Mouse (Mus musculus) stomach, embryonic 14.5 days (tissue): Measurements from ENCODE around the gene Trappc12. TPM values are rescaled to one million over a fixed set of nuclear protein-coding genes. Genes with fewer than 3 reads are reported as not detected.

Experiments
- ATAC-seq: fragments of 200-750 bp; cut with Nextera tagmentation; 2 replicates; pipeline ENCODE4 v1.8.0; 2017; ENCODE audit warnings: low read depth, moderate TSS enrichment; ENCODE audit not compliant: insufficient number of reproducible peaks, insufficient read depth, low FRiP score
- H3K27ac ChIP-seq: fragments of 300-500 bp; sonication (generic); 2 replicates; pipeline ENCODE4 v1.5.1; 2014; ENCODE audit warnings: mild to moderate bottlenecking, low read length, moderate library complexity, mixed read lengths
- H3K27me3 ChIP-seq: fragments of 300-500 bp; sonication (generic); 2 replicates; pipeline ENCODE4 v1.6.1; 2014; ENCODE audit warnings: low read length, control low read depth, mixed read lengths; ENCODE audit not compliant: control insufficient read depth, insufficient read depth
- H3K36me3 ChIP-seq: fragments of 300-500 bp; sonication (generic); 2 replicates; pipeline ENCODE4 v1.6.1; 2014; ENCODE audit warnings: mild to moderate bottlenecking, control low read depth, low read length, moderate library complexity, mixed read lengths; ENCODE audit not compliant: control insufficient read depth, insufficient read depth
- H3K4me1 ChIP-seq: fragments of 300-500 bp; sonication (generic); 2 replicates; pipeline ENCODE4 v1.6.1; 2014; ENCODE audit warnings: low read length, control low read depth, mixed read lengths; ENCODE audit not compliant: control insufficient read depth, insufficient read depth
- H3K4me2 ChIP-seq: fragments of 300-500 bp; sonication (generic); replicated peaks from 2 replicates; pipeline ENCODE4 v1.6.1; 2014; ENCODE audit warnings: low read depth, low read length, control low read depth
- H3K4me3 ChIP-seq: fragments of 300-500 bp; sonication (generic); 2 replicates; pipeline ENCODE4 v1.5.1; 2014; ENCODE audit warnings: low read depth, low read length, control low read depth
- H3K9ac ChIP-seq: fragments of 300-500 bp; sonication (generic); replicated peaks from 2 replicates; pipeline ENCODE4 v1.6.1; 2014; ENCODE audit warnings: low read depth, mild to moderate bottlenecking, control low read depth, low read length, moderate library complexity, mixed read lengths
- H3K9me3 ChIP-seq: fragments of 300-500 bp; sonication (generic); 2 replicates; pipeline ENCODE4 v1.6.1; 2016; ENCODE audit warnings: low read depth, low read length, control low read depth; ENCODE audit not compliant: control insufficient read depth
- WGBS: fragments of 180-500 bp; shearing (Covaris S2); extraction: QIAGEN DNeasy Blood & Tissue Kit; methylation state at CpG from one replicate; pipeline ENCODE4 v1.1.7; 2014; 5-methylcytosine and 5-hydroxymethylcytosine counted together
- polyA plus RNA-seq: library from polyadenylated mRNA; unstranded; fragments of >200 nt; fragmentation: Nextera tagmentation; extraction: Ambion mirVana; gene quantifications from 2 replicates; pipeline ENCODE4 v1.2.1, GENCODE M21; 2014

Trappc12 gene
- polyA plus RNA-seq, 1 experiment from 2014 or later = 39.1 TPM

GRCm38 (mm10) chr12:28726204-28726603 is 24.1 kb downstream of the Trappc12 start:
- Histone ChIP-seq H3K27me3 (no peaks in the 10 kb centered on the region), H3K9ac (no peak overlapping the region), H3K9me3 (no peaks in the 10 kb centered on the region), H3K4me1 (no peaks in the 10 kb centered on the region), H3K4me2 (no peak overlapping the region), H3K4me3 (no peak overlapping the region), H3K27ac (no peak overlapping the region), H3K36me3 (peaks cover 14% of the 10 kb centered on the region; the same call in 1 of the 2 replicates)
- no peak for ATAC-seq
- 89% methylated on average over 4 of the region's 4 CpGs for WGBS

- H3K27ac ChIP-seq = no peak overlapping the region
- no peak for ATAC-seq
- 79% methylated on average over 3 of the region's 3 CpGs for WGBS
- H3K4me1 ChIP-seq = no peaks in the 10 kb centered on the region
- no peak overlapping the region for H3K4me3 ChIP-seq
- H3K27me3 ChIP-seq = no peaks in the 10 kb centered on the region
- no peak overlapping the region for H3K4me2 ChIP-seq
- H3K9me3 ChIP-seq = no peaks in the 10 kb centered on the region
- peaks cover 14% of the 10 kb centered on the region for H3K36me3 ChIP-seq
- no peak overlapping the region for H3K9ac ChIP-seq
Measured at GRCm38 (mm10) chr12:28724366-28724765, 25.9 kb downstream of the Trappc12 start.

- H3K27ac ChIP-seq = no peak overlapping the region
- no peaks in the 10 kb centered on the region for H3K27me3 ChIP-seq
- no peak overlapping the region for H3K4me3 ChIP-seq
- H3K4me2 ChIP-seq = no peak overlapping the region
- peaks cover 15% of the 10 kb centered on the region for H3K36me3 ChIP-seq
- H3K9ac ChIP-seq = no peak overlapping the region
- 94% methylated on average over 2 of the region's 2 CpGs for WGBS
- ATAC-seq = no peak
- no peaks in the 10 kb centered on the region for H3K4me1 ChIP-seq
- no peaks in the 10 kb centered on the region for H3K9me3 ChIP-seq
Measured at GRCm38 (mm10) chr12:28718106-28718505, 32.2 kb downstream of the Trappc12 start.

GRCm38 (mm10) chr12:28717066-28717465 is 33.2 kb downstream of the Trappc12 start:
- H3K27me3 ChIP-seq = no peaks in the 10 kb centered on the region
- no peak overlapping the region for H3K27ac ChIP-seq
- no peaks in the 10 kb centered on the region for H3K9me3 ChIP-seq
- H3K4me1 ChIP-seq = no peaks in the 10 kb centered on the region
- ATAC-seq = no peak
- no peak overlapping the region for H3K4me2 ChIP-seq
- no peak overlapping the region for H3K4me3 ChIP-seq
- no peak overlapping the region for H3K9ac ChIP-seq
- WGBS = 71% methylated on average over 2 of the region's 2 CpGs
- peaks cover 20% of the 10 kb centered on the region for H3K36me3 ChIP-seq

DNA sequence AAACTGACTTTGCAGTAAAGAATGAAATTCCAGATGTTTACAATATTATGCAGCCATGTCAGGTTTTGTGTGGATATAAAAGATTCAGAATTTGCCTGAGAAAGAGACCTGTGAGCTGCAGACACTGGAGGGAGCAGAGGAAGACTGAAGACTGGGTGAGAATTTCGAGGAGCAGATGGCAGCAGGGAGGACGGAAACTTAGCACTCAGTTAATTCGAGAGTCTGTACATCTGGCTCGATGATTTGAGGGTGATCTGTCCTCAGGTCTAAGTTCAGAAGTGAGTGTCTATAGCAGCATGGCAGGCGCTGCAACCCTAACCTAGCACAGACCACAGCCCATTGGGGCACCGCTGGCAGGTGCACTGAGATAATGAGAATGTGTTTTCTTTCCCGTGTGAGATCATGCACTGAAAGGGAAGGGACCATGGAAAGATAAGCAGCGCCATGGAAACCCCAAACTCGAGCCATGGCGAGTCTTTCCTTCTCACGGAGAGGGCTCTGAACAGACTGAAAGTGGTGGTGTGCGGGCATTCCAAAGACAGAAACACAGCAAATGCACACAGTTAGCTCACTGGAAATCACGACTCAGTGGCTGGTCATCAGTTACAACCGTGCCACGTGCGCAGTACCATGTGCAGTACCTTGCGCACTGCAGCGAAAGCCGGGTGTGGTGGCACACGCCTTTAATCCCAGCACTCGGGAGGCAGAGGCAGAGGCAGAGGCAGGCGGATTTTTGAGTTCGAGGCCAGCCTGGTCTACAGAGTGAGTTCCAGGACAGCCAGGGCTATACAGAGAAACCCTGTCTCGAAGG is 35.2 kb downstream of the Trappc12 start:
- no peak overlapping the region for H3K4me3 ChIP-seq
- 86% methylated on average over 24 of the region's 24 CpGs for WGBS
- H3K36me3 ChIP-seq = peaks cover 18% of the 10 kb centered on the region
- ATAC-seq = no peak
- no peaks in the 10 kb centered on the region for H3K4me1 ChIP-seq
- H3K9ac ChIP-seq = no peak overlapping the region
- H3K9me3 ChIP-seq = no peaks in the 10 kb centered on the region
- H3K4me2 ChIP-seq = no peak overlapping the region
- H3K27me3 ChIP-seq = no peaks in the 10 kb centered on the region
- no peak overlapping the region for H3K27ac ChIP-seq

DNA sequence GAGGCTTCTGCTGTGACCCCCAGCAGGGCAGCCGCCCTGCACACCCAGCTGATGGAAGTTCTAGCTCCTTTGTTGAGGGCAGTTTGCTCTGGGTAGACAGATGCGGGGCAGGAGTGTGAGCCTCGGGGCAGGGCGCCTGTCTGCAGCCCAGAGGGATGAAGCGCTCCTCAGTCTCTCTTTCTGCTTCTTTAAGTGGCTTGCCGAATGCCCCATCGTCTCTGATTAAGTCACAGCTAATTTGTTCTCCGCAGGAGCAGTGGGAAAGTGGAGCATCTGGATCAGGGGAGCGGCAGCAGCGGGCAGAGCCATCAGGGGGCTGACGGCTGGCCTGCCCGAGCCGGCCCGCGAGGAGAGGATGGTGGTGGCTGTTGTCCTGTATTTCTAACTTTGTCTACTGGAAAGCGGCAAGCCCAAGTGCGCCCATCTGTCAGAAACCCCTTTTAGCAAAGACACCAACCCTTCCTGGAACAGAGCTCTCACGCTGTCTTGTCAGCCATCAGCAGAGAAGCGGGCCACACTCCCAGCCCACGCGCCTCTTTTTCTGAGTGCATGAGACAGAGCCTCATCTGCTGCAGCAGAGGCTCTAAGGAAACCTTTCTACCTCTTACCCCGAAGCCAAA is 39.6 kb downstream of the Trappc12 start:
- no peaks in the 10 kb centered on the region for H3K4me1 ChIP-seq
- H3K27me3 ChIP-seq = no peaks in the 10 kb centered on the region
- H3K36me3 ChIP-seq = peaks cover 17% of the 10 kb centered on the region; the same call in 1 of the 2 replicates
- no peak overlapping the region for H3K4me2 ChIP-seq
- H3K9ac ChIP-seq = no peak overlapping the region
- WGBS = 83% methylated on average over 22 of the region's 22 CpGs
- no peak for ATAC-seq
- no peak overlapping the region for H3K4me3 ChIP-seq
- H3K27ac ChIP-seq = no peak overlapping the region
- H3K9me3 ChIP-seq = no peaks in the 10 kb centered on the region

GRCm38 (mm10) chr12:28708154-28708553 is 42.1 kb downstream of the Trappc12 start:
- H3K4me1 ChIP-seq = no peaks in the 10 kb centered on the region
- H3K9me3 ChIP-seq = no peaks in the 10 kb centered on the region
- no peak for ATAC-seq
- H3K27me3 ChIP-seq = no peaks in the 10 kb centered on the region
- WGBS = 87% methylated on average over 4 of the region's 4 CpGs
- H3K4me3 ChIP-seq = no peak overlapping the region
- no peak overlapping the region for H3K4me2 ChIP-seq
- H3K27ac ChIP-seq = no peak overlapping the region
- H3K9ac ChIP-seq = no peak overlapping the region
- H3K36me3 ChIP-seq = peaks cover 17% of the 10 kb centered on the region; the same call in 1 of the 2 replicates

- Histone ChIP-seq H3K9me3 (no peaks in the 10 kb centered on the region), H3K9ac (no peak overlapping the region), H3K27ac (no peak overlapping the region), H3K4me2 (no peak overlapping the region), H3K4me3 (no peak overlapping the region), H3K36me3 (peaks cover 6% of the 10 kb centered on the region; the same call in 1 of the 2 replicates), H3K4me1 (no peaks in the 10 kb centered on the region), H3K27me3 (no peaks in the 10 kb centered on the region)
- no peak for ATAC-seq
- WGBS = 83% methylated on average over 6 of the region's 6 CpGs
Measured at GRCm38 (mm10) chr12:28705204-28705603, 45.1 kb downstream of the Trappc12 start.
